Mouse (Mus musculus) kidney, postnatal 4 days (tissue): ENCODE results near the gene Stox2.

ENCODE experiments used
- DNase-seq, 2 experiments: peaks; one replicate each; pipeline ENCODE4 v3.0.0; 2021; ENCODE audit warnings: mixed read lengths in 2 of 2

Gene Stox2

GRCm38 (mm10) chr8:47173823-47174222 lies 272.3 kb downstream of the Stox2 start:
- DNase-seq: no peak

GRCm38 (mm10) chr8:47172848-47173247 lies 273.3 kb downstream of the Stox2 start:
- no peak for DNase-seq

GRCm38 (mm10) chr8:47160688-47161087 lies 285.5 kb downstream of the Stox2 start:
- DNase-seq: no peak

GRCm38 (mm10) chr8:47154521-47154920 lies 291.6 kb downstream of the Stox2 start:
- DNase-seq: no peak

GRCm38 (mm10) chr8:47145258-47145657 lies 300.9 kb downstream of the Stox2 start:
- no peak for DNase-seq

GRCm38 (mm10) chr8:47136047-47136446 lies 310.1 kb downstream of the Stox2 start:
- no peak for DNase-seq

GRCm38 (mm10) chr8:47135586-47135985 lies 310.6 kb downstream of the Stox2 start:
- DNase-seq: peak; percentile 48 to 60

- DNase-seq: peak; percentile 12 to 26
Measured at GRCm38 (mm10) chr8:47134736-47135135, 311.4 kb downstream of the Stox2 start.

GRCm38 (mm10) chr8:47133381-47133780 lies 312.8 kb downstream of the Stox2 start:
- DNase-seq: no peak
